Mouse (Mus musculus): ENCODE measurements around the gene Atp10a.

DNA sequence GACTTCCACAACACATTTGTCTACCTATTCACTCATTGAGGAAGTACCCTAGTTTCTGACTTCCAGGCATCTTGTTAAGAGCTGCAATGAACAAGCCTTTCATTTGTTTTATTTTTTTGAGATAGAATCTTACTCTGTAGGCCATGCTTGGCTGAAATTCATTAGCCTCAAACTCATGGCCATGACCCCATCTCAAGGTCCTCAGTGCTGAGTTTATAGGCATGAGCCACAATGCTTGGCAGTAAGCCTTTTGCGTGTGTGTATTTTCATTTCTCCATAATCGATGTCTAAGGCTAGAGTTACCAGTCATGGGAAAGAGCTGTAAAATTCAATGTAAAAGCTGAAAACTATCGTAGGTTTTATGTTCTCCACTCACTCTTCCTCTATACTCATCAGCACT lies 14.1 kb upstream of the Atp10a start:
- no peak for TF ChIP-seq CTCF (IDR thresholded peaks at IDR 0.05; ENCODE audit: extremely low read depth, insufficient read depth, low read length)
- TF ChIP-seq POLR2A (IDR thresholded peaks at IDR 0.05; ENCODE audit: extremely low read depth, insufficient read depth, low read length): no peak
